Mouse (Mus musculus) CD4-positive, CD25-positive, alpha-beta regulatory T cell, adult 9 weeks (primary cell): ENCODE results near the gene Olfr829. TPM values are rescaled to one million over a fixed set of nuclear protein-coding genes. Genes with fewer than 3 reads are reported as not detected.

ENCODE experiments used
- polyA plus RNA-seq: library from polyadenylated mRNA; unstranded; fragments of 100-300 nt; shearing (Covaris generic); gene quantifications from one replicate; pipeline ENCODE4 v1.2.1, GENCODE M21; 2017

The Olfr829 gene
- polyA plus RNA-seq, result not detected

GRCm38 (mm10) chr9:18854633-18855032 lies at the start of gene Olfr829:
Olfr829 (plus strand) TSS chr9:18854933.

GRCm38 (mm10) chr9:18819426-18819825 lies 35.3 kb upstream of the Olfr829 start, which contains the start of gene Olfr828:
Olfr828 (minus strand) TSS chr9:18819526.

GRCm38 (mm10) chr9:18874393-18874792 lies 19.7 kb downstream of the Olfr829 start, which contains the start of gene Olfr830:
Olfr830 (plus strand) TSS chr9:18874693.

Other genes starting within 250 kb of the Olfr829 start
- 0.46 TPM for gene Muc16, start 180.4 kb upstream of the Olfr829 start, polyA plus RNA-seq
- gene Olfr24, start 90.9 kb upstream of the Olfr829 start, polyA plus RNA-seq, result not detected
- gene Olfr828, start 35.4 kb upstream of the Olfr829 start, polyA plus RNA-seq, result not detected
- not detected for gene Olfr830, start 19.8 kb downstream of the Olfr829 start, polyA plus RNA-seq
- not detected for gene Olfr832, start 82.2 kb downstream of the Olfr829 start, polyA plus RNA-seq
- not detected for gene Olfr834, start 133.1 kb downstream of the Olfr829 start, polyA plus RNA-seq
- not detected for gene Olfr835, start 177.8 kb downstream of the Olfr829 start, polyA plus RNA-seq